Mouse (Mus musculus) hindbrain, embryonic 16.5 days (tissue): ENCODE data around the gene Rps18. TPM values are rescaled to one million over a fixed set of nuclear protein-coding genes. Genes with fewer than 3 reads are reported as not detected.
A peak's percentile ranks its signal among the peaks of the same experiment; 100 is the strongest.

Source experiments
- ATAC-seq: fragments of 200-750 bp; cut with Nextera tagmentation; 2 replicates; pipeline ENCODE4 v1.8.0; 2017; ENCODE audit warnings: moderate TSS enrichment, moderate library complexity
- H3K27ac ChIP-seq: fragments of 300-500 bp; sonication (generic); 2 replicates; pipeline ENCODE4 v1.5.1; 2014; ENCODE audit warnings: low read depth, mild to moderate bottlenecking, control low read depth, low read length, moderate library complexity
- H3K27me3 ChIP-seq: fragments of 300-500 bp; sonication (generic); replicated peaks from 2 replicates; pipeline ENCODE4 v1.6.1; 2014; ENCODE audit warnings: low read length; ENCODE audit not compliant: control insufficient read depth, insufficient read depth
- H3K36me3 ChIP-seq: fragments of 300-500 bp; sonication (generic); 2 replicates; pipeline ENCODE4 v1.6.1; 2014; ENCODE audit warnings: mild to moderate bottlenecking, low read length, moderate library complexity, mixed read lengths; ENCODE audit not compliant: control insufficient read depth, insufficient read depth
- H3K4me1 ChIP-seq: fragments of 300-500 bp; sonication (generic); 2 replicates; pipeline ENCODE4 v1.6.1; 2014; ENCODE audit warnings: low read depth, low read length; ENCODE audit not compliant: control insufficient read depth, insufficient read depth
- H3K4me2 ChIP-seq: fragments of 300-500 bp; sonication (generic); 2 replicates; pipeline ENCODE4 v1.6.1; 2014; ENCODE audit warnings: mild to moderate bottlenecking, low read length, control low read depth, moderate library complexity
- H3K4me3 ChIP-seq: fragments of 300-500 bp; sonication (generic); 2 replicates; pipeline ENCODE4 v1.5.1; 2014; ENCODE audit warnings: mild to moderate bottlenecking, low read length, control low read depth, moderate library complexity
- H3K9ac ChIP-seq: fragments of 300-500 bp; sonication (generic); 2 replicates; pipeline ENCODE4 v1.6.1; 2014; ENCODE audit warnings: low read depth, mild to moderate bottlenecking, control low read depth, low read length, moderate library complexity
- H3K9me3 ChIP-seq: fragments of 300-500 bp; sonication (generic); 2 replicates; pipeline ENCODE4 v1.6.1; 2014; ENCODE audit warnings: mild to moderate bottlenecking, low read length, moderate library complexity; ENCODE audit not compliant: control insufficient read depth
- WGBS: fragments of 180-500 bp; shearing (Covaris S2); extraction: QIAGEN DNeasy Blood & Tissue Kit; methylation state at CpG from one replicate; pipeline ENCODE4 v1.1.7; 2014; 5-methylcytosine and 5-hydroxymethylcytosine counted together
- polyA plus RNA-seq: library from polyadenylated mRNA; unstranded; fragments of >200 nt; fragmentation: Nextera tagmentation; extraction: Ambion mirVana; gene quantifications from 2 replicates; pipeline ENCODE4 v1.2.1, GENCODE M21; 2015

Rps18 gene
- polyA plus RNA-seq, 1 experiment from 2014 or later: 697 TPM

DNA sequence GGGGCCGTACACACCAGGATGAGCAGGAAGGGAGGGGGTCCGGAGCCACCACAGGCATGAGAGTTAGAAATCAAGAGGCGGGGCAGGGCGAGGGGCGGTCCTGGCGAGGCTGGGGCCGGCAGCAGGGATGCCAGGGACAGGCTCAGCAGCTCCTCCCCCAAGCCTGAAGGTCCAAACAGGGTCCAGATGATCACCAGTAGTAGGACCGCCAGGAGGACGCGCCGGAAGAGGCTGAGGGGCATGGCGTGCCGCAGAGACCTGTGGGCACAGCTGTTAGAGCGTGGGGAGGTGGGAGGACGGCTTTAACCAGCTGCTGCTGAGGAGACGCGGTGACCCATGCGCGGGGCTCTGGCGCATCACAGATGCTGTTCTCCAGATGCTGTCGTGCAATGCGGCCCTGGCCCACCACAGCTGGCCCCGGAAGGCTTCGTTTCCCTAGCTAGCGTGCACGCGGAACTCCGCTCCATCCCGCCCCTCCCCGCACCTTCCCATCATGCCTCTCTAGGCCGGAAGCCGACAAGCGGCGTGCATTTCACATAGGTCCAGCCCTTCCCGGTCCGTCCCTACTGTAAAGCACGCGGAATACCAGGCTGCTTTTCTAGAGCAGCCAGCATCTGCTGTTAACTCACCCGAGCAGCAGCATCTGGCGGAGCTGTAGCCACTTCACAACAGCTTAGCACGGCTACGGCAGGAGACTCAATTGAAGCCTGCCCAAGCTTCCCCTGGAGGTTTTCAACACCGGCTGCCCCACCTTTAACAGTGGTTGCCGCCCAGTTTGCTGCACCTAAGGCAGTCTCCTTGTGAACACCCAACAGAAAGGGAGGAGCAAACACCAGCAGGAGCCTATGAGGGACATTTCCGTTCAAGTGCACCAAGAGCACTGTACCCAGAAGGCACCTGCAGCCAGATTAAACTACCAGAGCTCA is 4.5 kb downstream of the Rps18 start, which contains the start of gene B3galt4:
B3galt4 (minus strand) TSS at position 468 of the 926 bp plus-strand sequence.
- Histone ChIP-seq H3K4me2 (peak within 1 kb of the TSS; percentile 93), H3K4me1 (peaks cover 51% of the 10 kb centered on the region), H3K27me3 (no peaks in the 10 kb centered on the region), H3K9me3 (no peaks in the 10 kb centered on the region), H3K9ac (peak within 1 kb of the TSS; percentile 73), H3K27ac (peak within 1 kb of the TSS; percentile 92), H3K36me3 (peaks cover 18% of the 10 kb centered on the region), H3K4me3 (peak within 1 kb of the TSS; percentile 58)
- WGBS: 1% methylated on average over 45 of the region's 45 CpGs
- ATAC-seq: peak; percentile 83

DNA sequence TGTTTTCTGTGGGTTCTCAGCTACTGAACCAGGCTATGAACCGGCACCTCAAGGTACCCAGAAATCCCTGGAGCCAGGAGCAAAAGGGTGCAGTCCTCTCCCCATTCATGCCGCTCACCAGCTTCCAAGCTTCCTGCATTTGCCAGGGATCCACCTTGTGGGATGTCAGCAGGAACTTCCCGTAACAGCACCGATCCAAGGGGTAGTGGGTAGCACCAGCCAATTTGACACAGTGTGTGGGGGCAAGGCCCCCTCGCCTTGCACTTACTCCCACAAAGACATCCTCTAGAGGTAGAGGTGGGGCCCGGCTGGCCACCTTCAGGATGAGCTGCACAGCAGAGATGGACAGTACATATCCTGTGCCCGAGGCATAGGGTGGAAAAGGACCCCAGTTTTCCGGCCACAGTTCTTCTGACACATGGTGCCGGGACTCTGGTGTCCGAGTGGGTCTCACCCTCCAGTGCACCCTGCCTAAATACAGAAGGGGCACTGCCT is 5.6 kb downstream of the Rps18 start:
- peak overlapping the region; percentile 73 for H3K9ac ChIP-seq
- H3K4me1 ChIP-seq: peaks cover 50% of the 10 kb centered on the region
- 66% methylated on average over 10 of the region's 10 CpGs for WGBS
- ATAC-seq: no peak
- H3K4me3 ChIP-seq: peak overlapping the region; percentile 58
- no peaks in the 10 kb centered on the region for H3K9me3 ChIP-seq
- H3K36me3 ChIP-seq: peaks cover 18% of the 10 kb centered on the region
- no peaks in the 10 kb centered on the region for H3K27me3 ChIP-seq
- H3K4me2 ChIP-seq: peak overlapping the region; percentile 93
- H3K27ac ChIP-seq: no peak overlapping the region

- WGBS: 92% methylated on average over 19 of the region's 19 CpGs
- Histone ChIP-seq H3K4me1 (peaks cover 43% of the 10 kb centered on the region), H3K36me3 (peaks cover 18% of the 10 kb centered on the region)
These were observed 6.8 kb downstream of the Rps18 start for GRCm38 (mm10) chr17:33948905-33949537.

DNA sequence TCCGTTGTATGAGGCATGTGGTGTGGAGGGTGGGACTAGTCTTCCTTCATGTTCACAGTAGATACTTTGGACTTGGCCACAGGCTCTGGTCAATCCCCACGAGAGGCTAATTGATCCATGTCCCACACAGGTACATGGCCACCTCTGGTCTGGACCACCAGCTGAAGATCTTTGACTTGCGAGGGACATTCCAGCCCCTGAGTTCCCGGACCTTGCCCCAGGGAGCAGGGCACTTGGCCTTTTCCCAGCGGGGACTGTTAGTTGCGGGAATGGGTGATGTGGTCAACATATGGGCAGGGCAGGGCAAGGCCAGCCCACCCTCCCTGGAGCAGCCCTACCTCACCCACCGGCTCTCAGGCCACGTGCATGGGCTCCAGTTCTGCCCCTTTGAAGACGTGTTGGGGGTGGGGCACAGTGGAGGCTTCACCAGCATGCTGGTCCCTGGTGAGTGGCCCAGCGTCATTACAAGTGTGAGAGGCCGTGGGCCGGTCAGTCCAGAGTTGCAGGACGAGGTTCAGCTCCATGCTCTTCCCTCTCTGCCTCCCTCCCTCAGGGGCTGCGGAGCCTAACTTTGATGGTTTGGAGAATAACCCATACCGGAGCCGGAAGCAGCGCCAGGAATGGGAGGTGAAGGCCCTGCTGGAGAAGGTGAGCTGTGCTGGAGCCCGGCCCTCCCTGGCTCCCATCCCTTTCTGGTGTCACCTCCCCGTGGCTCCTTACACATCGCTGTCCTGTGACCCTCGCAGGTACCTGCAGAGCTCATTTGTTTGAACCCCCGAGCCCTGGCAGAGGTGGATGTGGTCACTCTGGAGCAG is 7.5 kb downstream of the Rps18 start:
- no peak overlapping the region for H3K4me3 ChIP-seq
- 90% methylated on average over 22 of the region's 22 CpGs for WGBS
- H3K9ac ChIP-seq: no peak overlapping the region
- no peak overlapping the region for H3K27ac ChIP-seq
- peaks cover 35% of the 10 kb centered on the region for H3K4me1 ChIP-seq
- no peak overlapping the region for H3K4me2 ChIP-seq
- H3K9me3 ChIP-seq: no peaks in the 10 kb centered on the region
- H3K27me3 ChIP-seq: no peaks in the 10 kb centered on the region
- peaks cover 19% of the 10 kb centered on the region for H3K36me3 ChIP-seq
- no peak for ATAC-seq

More at GRCm38 (mm10) chr17:33948905-33949537, 6.8 kb downstream of the Rps18 start:
- ATAC-seq: no peak
- no peak overlapping the region for H3K27ac ChIP-seq
- no peaks in the 10 kb centered on the region for H3K9me3 ChIP-seq
- H3K4me2 ChIP-seq: no peak overlapping the region
- H3K27me3 ChIP-seq: no peaks in the 10 kb centered on the region
- no peak overlapping the region for H3K9ac ChIP-seq
- no peak overlapping the region for H3K4me3 ChIP-seq

DNA sequence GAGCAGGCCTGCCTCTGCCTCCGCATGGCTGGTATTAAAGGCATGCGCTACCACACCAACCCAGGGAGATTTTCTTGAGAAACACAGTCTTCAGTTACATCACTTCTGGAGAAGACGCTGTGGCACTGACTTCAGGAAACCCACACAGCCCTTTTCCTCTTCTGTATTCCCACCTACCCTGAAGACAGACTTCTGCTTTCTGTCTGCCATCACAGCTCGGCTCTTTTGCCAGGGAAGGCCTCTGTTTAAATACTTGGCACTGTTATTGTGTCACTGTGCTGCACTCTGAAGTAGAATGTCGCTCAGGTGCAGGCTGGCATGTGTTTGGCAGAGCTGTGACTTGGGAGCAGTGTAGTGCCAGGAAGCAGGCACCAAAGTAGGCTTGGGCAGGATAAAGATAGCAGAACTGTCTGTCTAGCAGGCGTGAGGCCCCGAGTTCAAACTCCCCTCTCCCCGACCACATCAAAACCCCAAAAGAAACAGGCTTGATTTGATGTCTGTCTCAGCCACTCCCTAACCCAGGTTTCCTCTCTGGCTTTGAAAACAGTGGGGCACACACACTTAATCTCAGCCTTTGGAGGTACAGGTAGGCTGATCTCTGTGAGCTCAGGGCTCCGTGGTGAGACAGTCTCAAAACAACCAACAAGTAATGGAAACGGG is 8.2 kb downstream of the Rps18 start:
- WGBS: 93% methylated on average over 10 of the region's 10 CpGs
- H3K9me3 ChIP-seq: no peaks in the 10 kb centered on the region
- H3K4me2 ChIP-seq: no peak overlapping the region
- no peak overlapping the region for H3K9ac ChIP-seq
- H3K27ac ChIP-seq: no peak overlapping the region
- H3K27me3 ChIP-seq: no peaks in the 10 kb centered on the region
- H3K4me3 ChIP-seq: no peak overlapping the region
- peaks cover 15% of the 10 kb centered on the region for H3K36me3 ChIP-seq
- ATAC-seq: no peak
- peaks cover 29% of the 10 kb centered on the region for H3K4me1 ChIP-seq

DNA sequence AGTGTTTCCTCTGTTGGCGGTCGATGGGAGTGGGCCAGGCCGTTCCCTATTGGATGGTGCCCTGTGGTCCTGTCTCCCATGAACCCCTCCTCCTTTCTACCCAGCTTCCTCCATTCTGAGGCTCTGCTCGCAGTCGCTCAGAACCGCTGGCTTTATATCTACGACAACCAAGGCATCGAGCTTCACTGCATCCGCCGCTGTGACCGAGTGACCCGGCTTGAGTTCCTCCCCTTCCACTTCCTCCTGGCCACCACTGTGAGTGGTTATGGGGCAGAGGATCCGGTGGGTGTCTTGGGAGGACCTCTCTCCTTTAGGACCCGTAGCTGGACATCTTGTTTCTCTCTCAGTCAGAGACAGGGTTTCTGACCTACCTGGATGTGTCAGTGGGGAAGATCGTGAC is 12.3 kb downstream of the Rps18 start:
- no peaks in the 10 kb centered on the region for H3K27me3 ChIP-seq

GRCm38 (mm10) chr17:33941381-33941780 is 14.4 kb downstream of the Rps18 start:
- no peaks in the 10 kb centered on the region for H3K9me3 ChIP-seq
- ATAC-seq: no peak
- H3K4me2 ChIP-seq: peak overlapping the region; percentile 97
- H3K4me1 ChIP-seq: peaks cover 22% of the 10 kb centered on the region
- 61% methylated on average over 19 of the region's 19 CpGs for WGBS
- no peaks in the 10 kb centered on the region for H3K27me3 ChIP-seq
- no peak overlapping the region for H3K27ac ChIP-seq
- peaks cover 14% of the 10 kb centered on the region for H3K36me3 ChIP-seq
- H3K9ac ChIP-seq: peak overlapping the region; percentile 85
- H3K4me3 ChIP-seq: peak overlapping the region; percentile 86

More for the DNA sequence above, 12.3 kb downstream of the Rps18 start:
- H3K4me1 ChIP-seq: peaks cover 22% of the 10 kb centered on the region
- no peaks in the 10 kb centered on the region for H3K9me3 ChIP-seq
- ATAC-seq: no peak
- no peak overlapping the region for H3K4me3 ChIP-seq
- no peak overlapping the region for H3K27ac ChIP-seq
- H3K9ac ChIP-seq: no peak overlapping the region
- no peak overlapping the region for H3K4me2 ChIP-seq
- 90% methylated on average over 15 of the region's 15 CpGs for WGBS
- peaks cover 15% of the 10 kb centered on the region for H3K36me3 ChIP-seq

GRCm38 (mm10) chr17:33940981-33941380 is 14.8 kb downstream of the Rps18 start:
- H3K27ac ChIP-seq: no peak overlapping the region
- H3K4me1 ChIP-seq: peaks cover 22% of the 10 kb centered on the region
- ATAC-seq: no peak; the same call in 1 of the 2 replicates
- H3K36me3 ChIP-seq: peaks cover 13% of the 10 kb centered on the region
- peak overlapping the region; percentile 86 for H3K4me3 ChIP-seq
- H3K9ac ChIP-seq: peak overlapping the region; percentile 85
- H3K9me3 ChIP-seq: no peaks in the 10 kb centered on the region
- peak overlapping the region; percentile 97 for H3K4me2 ChIP-seq
- H3K27me3 ChIP-seq: no peaks in the 10 kb centered on the region
- 3% methylated on average over 25 of the region's 26 CpGs for WGBS
